Mouse (Mus musculus) cerebellum, adult 2 months (tissue): ENCODE results near the gene Xpo4. TPM values are rescaled to one million over a fixed set of nuclear protein-coding genes. Genes with fewer than 3 reads are reported as not detected.

Source experiments
- DNase-seq, 2 experiments: peaks; one replicate each; pipeline ENCODE4 v3.0.0; 2021
- H3K27ac ChIP-seq: fragments of 200-500 bp; 2 replicates; pipeline ENCODE4 v1.5.1; 2012; ENCODE audit warnings: low read length, control low read depth, inconsistent platforms; ENCODE audit not compliant: insufficient read depth
- H3K27me3 ChIP-seq: fragments of 200-500 bp; 2 replicates; pipeline ENCODE4 v1.6.1; 2012; ENCODE audit warnings: inconsistent platforms, mild to moderate bottlenecking, low read length, moderate library complexity; ENCODE audit not compliant: control insufficient read depth, insufficient read depth
- H3K4me1 ChIP-seq: fragments of 200-500 bp; 2 replicates; pipeline ENCODE4 v1.6.1; 2011; ENCODE audit warnings: low read length; ENCODE audit not compliant: control insufficient read depth, insufficient read depth
- H3K4me3 ChIP-seq: fragments of 200-500 bp; replicated peaks from 2 replicates; pipeline ENCODE3; 2011; ENCODE audit warnings: mild to moderate bottlenecking, low read depth, low read length, control low read depth; ENCODE audit not compliant: insufficient read depth
- CTCF ChIP-seq: fragments of 200-500 bp; IDR thresholded peaks from 2 replicates; pipeline ENCODE4 v1.5.1; 2011; ENCODE audit warnings: low read depth, mild to moderate bottlenecking, control low read depth, low read length, moderate library complexity, borderline replicate concordance; ENCODE audit not compliant: insufficient read depth
- POLR2A ChIP-seq: fragments of 200-500 bp; IDR thresholded peaks from 2 replicates; pipeline ENCODE4 v1.6.1; 2011; ENCODE audit warnings: low read length, control low read depth, borderline replicate concordance; ENCODE audit not compliant: insufficient read depth
- WGBS: fragments of 180-500 bp; shearing (Covaris S2); methylation state at CpG from one replicate; pipeline ENCODE4 v1.1.7; 2018; 5-methylcytosine and 5-hydroxymethylcytosine counted together
- polyA plus RNA-seq: library from polyadenylated mRNA; depleted of rRNA; stranded (reverse); fragments of >200 nt; gene quantifications from 2 replicates; pipeline ENCODE4 v1.2.3, GENCODE M21; 2012

The Xpo4 gene
- polyA plus RNA-seq, 1 experiment, result 9.1 TPM

GRCm38 (mm10) chr14:57552945-57553344 is 112.3 kb downstream of the Xpo4 start:
- Histone ChIP-seq H3K4me1 (no peaks in the 10 kb centered on the region; the same call in 1 of the 2 replicates), H3K27ac (no peak overlapping the region), H3K27me3 (no peaks in the 10 kb centered on the region), H3K4me3 (no peak overlapping the region)
- DNase-seq, result peak in 1 of 2 experiments; percentile 37
- TF ChIP-seq CTCF (no peak), POLR2A (no peak)

GRCm38 (mm10) chr14:57547062-57547461 is 118.2 kb downstream of the Xpo4 start:
- no peak overlapping the region for H3K27ac ChIP-seq
- DNase-seq, result no peak
- TF ChIP-seq CTCF, result no peak
- TF ChIP-seq POLR2A, result no peak
- no peaks in the 10 kb centered on the region for H3K4me1 ChIP-seq
- WGBS, result 96% methylated on average over 5 of the region's 5 CpGs
- no peak overlapping the region for H3K4me3 ChIP-seq
- no peaks in the 10 kb centered on the region for H3K27me3 ChIP-seq

GRCm38 (mm10) chr14:57546557-57547021 is 118.6 kb downstream of the Xpo4 start:
- DNase-seq, result no peak
- TF ChIP-seq CTCF, result no peak
- TF ChIP-seq POLR2A, result no peak
- no peaks in the 10 kb centered on the region for H3K27me3 ChIP-seq
- no peak overlapping the region for H3K4me3 ChIP-seq
- WGBS, result 39% methylated on average over 13 of the region's 13 CpGs
- no peaks in the 10 kb centered on the region for H3K4me1 ChIP-seq
- no peak overlapping the region for H3K27ac ChIP-seq

GRCm38 (mm10) chr14:57546131-57546530 is 119.1 kb downstream of the Xpo4 start:
- 93% methylated on average over 8 of the region's 8 CpGs for WGBS
- Histone ChIP-seq H3K27me3 (no peaks in the 10 kb centered on the region), H3K27ac (no peak overlapping the region), H3K4me1 (peaks cover 2% of the 10 kb centered on the region), H3K4me3 (no peak overlapping the region)
- TF ChIP-seq POLR2A (no peak), CTCF (no peak)
- DNase-seq, result no peak

- DNase-seq, result no peak
- WGBS, result 90% methylated on average over 17 of the region's 17 CpGs
- Histone ChIP-seq H3K27me3 (no peaks in the 10 kb centered on the region), H3K4me3 (no peak overlapping the region), H3K27ac (no peak overlapping the region), H3K4me1 (peaks cover 8% of the 10 kb centered on the region)
- TF ChIP-seq POLR2A (no peak), CTCF (no peak)
Observed at GRCm38 (mm10) chr14:57545526-57545925, 119.7 kb downstream of the Xpo4 start.

- Histone ChIP-seq H3K4me3 (no peak overlapping the region), H3K27ac (no peak overlapping the region), H3K27me3 (no peaks in the 10 kb centered on the region), H3K4me1 (peaks cover 9% of the 10 kb centered on the region)
- 94% methylated on average over 13 of the region's 13 CpGs for WGBS
- DNase-seq, result no peak
- TF ChIP-seq CTCF, result no peak
- no peak for TF ChIP-seq POLR2A
Observed at GRCm38 (mm10) chr14:57543420-57544039, 121.7 kb downstream of the Xpo4 start.

GRCm38 (mm10) chr14:57542231-57542630 is 123.0 kb downstream of the Xpo4 start:
- WGBS, result 75% methylated on average over 34 of the region's 34 CpGs
- no peaks in the 10 kb centered on the region for H3K27me3 ChIP-seq
- peaks cover 15% of the 10 kb centered on the region for H3K4me1 ChIP-seq
- H3K4me3 ChIP-seq, result no peak overlapping the region
- DNase-seq, result no peak
- TF ChIP-seq POLR2A, result no peak
- H3K27ac ChIP-seq, result no peak overlapping the region

- DNase-seq, result peak; percentile 48 to 59
- WGBS, result 34% methylated on average over 11 of the region's 11 CpGs
- Histone ChIP-seq H3K4me1 (peaks cover 23% of the 10 kb centered on the region), H3K4me3 (no peak overlapping the region), H3K27ac (peak overlapping the region; percentile 59), H3K27me3 (no peaks in the 10 kb centered on the region)
- TF ChIP-seq CTCF, result no peak
- no peak for TF ChIP-seq POLR2A
Observed at GRCm38 (mm10) chr14:57540683-57541082, 124.5 kb downstream of the Xpo4 start.
